Mouse (Mus musculus) neural tube, embryonic 13.5 days (tissue): Measurements from ENCODE around the gene Gm20388. TPM values are rescaled to one million over a fixed set of nuclear protein-coding genes. Genes with fewer than 3 reads are reported as not detected.

ENCODE experiments used
- ATAC-seq: fragments of 200-750 bp; cut with Nextera tagmentation; 2 replicates; pipeline ENCODE4 v1.8.0; 2017; ENCODE audit warnings: low read depth, mild to moderate bottlenecking, moderate TSS enrichment, moderate library complexity
- H3K27ac ChIP-seq: fragments of 300-500 bp; sonication (generic); replicated peaks from 2 replicates; pipeline ENCODE4 v1.5.1; 2015; ENCODE audit warnings: moderate library complexity, mild to moderate bottlenecking, inconsistent platforms
- H3K27me3 ChIP-seq: fragments of 300-500 bp; sonication (generic); 2 replicates; pipeline ENCODE4 v1.6.1; 2015; ENCODE audit warnings: mild to moderate bottlenecking, inconsistent platforms
- H3K36me3 ChIP-seq: fragments of 300-500 bp; sonication (generic); 2 replicates; pipeline ENCODE4 v1.6.1; 2015; ENCODE audit warnings: mild to moderate bottlenecking, inconsistent platforms
- H3K4me1 ChIP-seq: fragments of 300-500 bp; sonication (generic); replicated peaks from 2 replicates; pipeline ENCODE4 v1.6.1; 2015; ENCODE audit warnings: inconsistent platforms
- H3K4me2 ChIP-seq: fragments of 300-500 bp; sonication (generic); 2 replicates; pipeline ENCODE4 v1.6.1; 2015; ENCODE audit warnings: inconsistent platforms, mild to moderate bottlenecking, moderate library complexity
- H3K4me3 ChIP-seq: fragments of 300-500 bp; sonication (generic); 2 replicates; pipeline ENCODE4 v1.5.1; 2015; ENCODE audit warnings: mild to moderate bottlenecking, inconsistent platforms
- H3K9ac ChIP-seq: fragments of 300-500 bp; sonication (generic); 2 replicates; pipeline ENCODE4 v1.6.1; 2015; ENCODE audit warnings: moderate library complexity, mild to moderate bottlenecking, inconsistent platforms
- H3K9me3 ChIP-seq: fragments of 300-500 bp; sonication (generic); 2 replicates; pipeline ENCODE4 v1.6.1; 2016; ENCODE audit warnings: inconsistent platforms
- WGBS: fragments of 180-500 bp; shearing (Covaris S2); methylation state at CpG from one replicate; pipeline ENCODE4 v1.1.7; 2015; 5-methylcytosine and 5-hydroxymethylcytosine counted together
- polyA plus RNA-seq: library from polyadenylated mRNA; unstranded; fragments of >200 nt; fragmentation: Nextera tagmentation; extraction: Ambion mirVana; gene quantifications from 2 replicates; pipeline ENCODE4 v1.2.1, GENCODE M21; 2015

Gm20388 gene
- polyA plus RNA-seq, 1 experiment from 2014 or later = 0.27 TPM

DNA sequence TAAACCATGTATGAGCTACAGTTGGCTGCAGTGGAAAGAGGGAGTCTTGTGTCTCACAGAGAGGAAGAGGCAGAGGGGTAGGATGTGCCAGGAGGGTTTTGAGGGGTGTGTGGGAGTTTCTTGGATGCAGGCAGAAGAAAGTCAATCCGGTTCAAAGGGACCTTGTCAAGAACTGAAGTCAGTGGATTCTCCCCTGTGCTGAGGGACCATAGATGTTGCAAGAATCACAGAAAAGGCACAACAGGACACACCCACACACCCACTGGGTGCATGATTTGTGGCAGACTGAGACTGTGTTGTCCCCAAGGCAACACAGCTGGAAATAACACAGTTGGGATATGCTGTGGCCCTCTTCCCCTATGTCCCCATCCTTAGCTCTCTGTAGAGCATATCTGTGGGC is 526.6 kb downstream of the Gm20388 start:
- Histone ChIP-seq H3K27me3 (no peaks in the 10 kb centered on the region), H3K4me3 (no peak overlapping the region), H3K27ac (no peak overlapping the region), H3K9ac (no peak overlapping the region; the same call in 1 of the 2 replicates), H3K36me3 (no peaks in the 10 kb centered on the region), H3K4me1 (peaks cover 77% of the 10 kb centered on the region), H3K4me2 (no peak overlapping the region), H3K9me3 (no peaks in the 10 kb centered on the region)
- no peak for ATAC-seq
- 71% methylated on average over 1 of the region's 1 CpGs for WGBS

DNA sequence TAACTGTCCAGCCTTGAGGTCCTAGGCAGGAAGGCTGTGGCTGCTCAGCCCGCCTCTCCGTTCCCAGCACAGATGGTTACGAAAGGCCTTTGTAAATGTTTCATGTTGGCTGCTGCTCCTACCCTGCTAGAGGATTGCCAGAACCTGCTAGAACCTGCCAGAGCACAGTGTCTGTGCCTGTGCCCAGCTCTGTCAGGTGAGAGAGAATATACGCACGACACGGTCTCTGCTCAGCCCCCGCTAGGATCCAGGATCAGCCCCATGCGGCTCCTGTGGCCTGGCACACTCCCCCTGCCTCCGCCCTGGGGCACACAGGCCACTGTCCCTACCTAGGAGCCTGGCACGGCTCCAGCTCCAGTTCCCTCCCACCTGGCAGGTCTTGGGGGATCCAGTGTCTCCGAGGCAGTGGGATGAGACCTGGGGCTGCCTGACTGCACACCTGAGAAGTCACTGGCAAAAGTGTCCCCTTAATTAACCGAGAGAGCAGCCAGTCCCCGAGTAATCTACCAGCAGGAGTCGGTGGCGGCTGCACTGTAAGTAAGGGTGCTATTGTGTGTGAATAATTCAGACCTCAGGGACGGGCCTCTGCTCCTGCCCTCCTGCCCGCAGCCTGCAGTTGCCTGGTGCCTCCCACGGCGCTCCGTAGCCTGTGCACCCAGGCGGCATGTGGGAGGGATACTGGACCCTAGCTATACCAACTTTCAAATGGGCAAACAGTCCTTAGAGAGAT is 527.2 kb downstream of the Gm20388 start:
- no peaks in the 10 kb centered on the region for H3K36me3 ChIP-seq
- H3K4me2 ChIP-seq = no peak overlapping the region
- peak overlapping the region; percentile 31 for H3K9ac ChIP-seq
- H3K27ac ChIP-seq = peak overlapping the region; percentile 38; the same call in 1 of the 2 replicates
- peaks cover 77% of the 10 kb centered on the region for H3K4me1 ChIP-seq
- 39% methylated on average over 21 of the region's 21 CpGs for WGBS
- H3K27me3 ChIP-seq = no peaks in the 10 kb centered on the region
- peak; percentile 16; the same call in 1 of the 2 replicates for ATAC-seq
- no peak overlapping the region for H3K4me3 ChIP-seq
- no peaks in the 10 kb centered on the region for H3K9me3 ChIP-seq

DNA sequence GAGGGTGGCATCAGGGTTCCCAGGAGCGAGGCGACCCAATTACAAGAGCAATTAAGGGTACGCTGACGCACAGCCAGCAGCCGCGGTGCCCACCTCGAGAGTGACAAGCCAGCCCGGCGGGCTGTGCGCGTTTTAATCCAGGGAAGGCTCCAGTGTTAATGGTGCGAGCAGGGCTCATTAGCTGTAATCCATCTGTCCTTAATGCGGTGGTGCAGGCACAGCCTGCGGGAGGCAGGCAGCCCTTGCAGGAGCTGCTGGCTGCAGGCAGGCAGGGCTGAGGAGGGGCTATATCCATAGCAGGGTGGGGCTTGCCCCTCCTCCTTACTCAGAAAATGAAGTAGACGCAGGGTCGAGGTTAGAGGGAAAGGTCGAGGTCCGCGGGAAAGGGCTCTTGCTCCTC is 528.7 kb downstream of the Gm20388 start:
- Histone ChIP-seq H3K27ac (peak overlapping the region; percentile 88), H3K36me3 (no peaks in the 10 kb centered on the region), H3K27me3 (no peaks in the 10 kb centered on the region), H3K4me1 (peaks cover 71% of the 10 kb centered on the region), H3K4me3 (no peak overlapping the region), H3K9me3 (no peaks in the 10 kb centered on the region), H3K9ac (peak overlapping the region; percentile 54; the same call in 1 of the 2 replicates), H3K4me2 (peak overlapping the region; percentile 18; the same call in 1 of the 2 replicates)
- ATAC-seq = peak; percentile 73
- 4% methylated on average over 19 of the region's 19 CpGs for WGBS

DNA sequence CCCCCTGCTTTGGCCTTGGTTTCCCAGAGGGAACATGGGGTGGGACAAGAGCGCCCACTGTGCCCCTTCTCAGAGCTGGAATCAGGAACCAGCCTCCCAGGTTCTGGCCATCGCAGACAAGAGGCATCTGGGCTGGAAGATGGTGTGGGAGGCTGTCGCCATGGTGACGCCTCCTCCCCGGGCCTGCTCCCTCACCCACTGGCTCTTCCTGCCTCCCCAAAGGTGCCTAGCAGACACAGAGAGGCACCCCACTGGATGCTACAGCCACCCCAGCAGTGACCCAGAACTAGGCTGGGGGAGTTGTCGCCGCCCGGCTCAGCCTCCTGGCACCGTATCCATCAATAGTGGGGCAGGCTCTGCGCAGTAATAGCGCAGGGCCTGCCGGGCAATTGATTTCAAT is 530.1 kb downstream of the Gm20388 start:
- WGBS = 40% methylated on average over 12 of the region's 12 CpGs
- Histone ChIP-seq H3K27me3 (no peaks in the 10 kb centered on the region), H3K36me3 (no peaks in the 10 kb centered on the region), H3K27ac (peak overlapping the region; percentile 88), H3K9ac (peak overlapping the region; percentile 46; the same call in 1 of the 2 replicates), H3K4me3 (no peak overlapping the region), H3K4me2 (no peak overlapping the region), H3K9me3 (no peaks in the 10 kb centered on the region), H3K4me1 (peaks cover 79% of the 10 kb centered on the region)
- ATAC-seq = no peak

DNA sequence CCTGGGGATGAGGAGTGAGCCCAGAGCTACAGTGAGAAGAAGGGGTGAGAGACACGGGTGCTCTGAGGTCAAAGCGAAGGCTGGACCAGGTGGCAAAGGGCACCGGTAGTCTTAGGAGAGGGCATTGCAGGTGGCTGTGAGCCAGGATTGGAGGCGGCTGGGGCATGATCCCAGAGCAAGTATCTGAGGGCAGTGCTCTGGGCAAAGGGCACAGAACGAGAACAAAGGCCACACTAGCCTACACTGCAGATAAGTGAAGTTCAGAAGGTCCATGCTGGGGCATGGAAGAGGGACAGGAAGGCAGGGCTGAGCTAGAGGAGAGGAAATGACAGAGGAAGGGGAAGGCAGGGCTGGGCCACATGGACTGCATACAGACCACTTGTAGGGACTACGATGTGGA is 531.0 kb downstream of the Gm20388 start:
- H3K9me3 ChIP-seq = no peaks in the 10 kb centered on the region
- no peaks in the 10 kb centered on the region for H3K36me3 ChIP-seq
- no peak overlapping the region for H3K4me2 ChIP-seq
- peaks cover 75% of the 10 kb centered on the region for H3K4me1 ChIP-seq
- WGBS = 79% methylated on average over 6 of the region's 6 CpGs
- H3K27me3 ChIP-seq = no peaks in the 10 kb centered on the region
- no peak overlapping the region for H3K4me3 ChIP-seq
- no peak for ATAC-seq
- peak overlapping the region; percentile 88 for H3K27ac ChIP-seq
- peak overlapping the region; percentile 46 for H3K9ac ChIP-seq

DNA sequence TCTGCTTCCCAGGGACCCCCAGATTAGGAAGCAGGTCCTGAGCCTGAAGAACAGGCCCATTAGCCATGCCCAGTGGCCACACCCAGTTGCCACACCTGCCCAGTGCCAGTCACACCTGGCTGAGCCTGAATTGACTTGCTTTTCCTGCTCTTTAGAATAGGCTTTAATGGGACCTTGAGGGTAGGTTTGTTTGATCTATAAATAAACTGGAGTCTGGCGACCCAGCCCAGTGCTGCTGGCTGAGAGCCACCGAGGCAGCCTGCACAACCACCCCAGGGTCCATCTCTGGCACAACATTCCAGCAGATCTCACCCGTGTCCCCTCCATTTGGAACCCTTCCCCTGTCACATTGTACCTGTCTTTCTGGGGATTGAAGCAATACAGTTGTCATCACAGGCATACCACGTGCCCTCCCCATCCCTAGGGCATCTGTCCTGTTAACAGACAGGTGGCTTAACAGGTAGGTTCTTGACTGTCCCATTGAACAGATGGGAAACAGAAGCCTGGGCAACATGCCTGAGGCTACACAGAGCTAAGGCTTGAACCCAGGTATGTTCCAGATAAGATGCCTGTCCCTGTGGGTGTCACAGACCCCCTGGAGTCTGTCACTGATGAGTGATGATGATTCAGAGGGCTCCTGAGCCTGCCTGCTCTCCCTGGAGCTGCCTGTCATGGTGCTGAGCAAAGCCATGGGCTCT is 531.8 kb downstream of the Gm20388 start:
- Histone ChIP-seq H3K4me2 (no peak overlapping the region), H3K9ac (no peak overlapping the region), H3K27ac (no peak overlapping the region), H3K36me3 (no peaks in the 10 kb centered on the region), H3K27me3 (no peaks in the 10 kb centered on the region), H3K4me1 (peaks cover 70% of the 10 kb centered on the region), H3K4me3 (no peak overlapping the region), H3K9me3 (no peaks in the 10 kb centered on the region)
- ATAC-seq = no peak
- 49% methylated on average over 4 of the region's 4 CpGs for WGBS

DNA sequence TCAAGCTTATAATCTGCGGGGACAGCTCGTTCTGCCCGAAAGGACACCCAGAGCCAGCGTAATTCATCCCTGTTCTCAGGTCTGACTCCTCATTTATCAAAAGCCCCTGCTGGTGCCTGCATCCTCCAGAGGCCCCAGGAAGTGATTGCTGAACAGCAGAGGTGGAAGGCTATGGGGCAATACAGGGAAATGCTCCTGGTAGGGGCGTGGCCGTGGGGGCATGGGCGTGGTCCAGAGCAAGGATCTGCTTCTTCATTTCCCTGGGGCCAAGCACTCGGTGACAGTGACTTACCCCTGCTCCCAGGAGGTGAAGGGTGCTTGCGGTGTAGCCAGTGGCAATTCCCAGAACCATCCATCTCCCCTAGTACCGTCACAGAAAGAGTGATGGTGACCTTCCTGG is 534.6 kb downstream of the Gm20388 start:
- no peaks in the 10 kb centered on the region for H3K36me3 ChIP-seq
- H3K4me1 ChIP-seq = peaks cover 70% of the 10 kb centered on the region
- 28% methylated on average over 10 of the region's 10 CpGs for WGBS
- H3K27me3 ChIP-seq = peaks cover 3% of the 10 kb centered on the region; the same call in 1 of the 2 replicates
- H3K9ac ChIP-seq = 0 out of 2 replicates have a peak overlapping the region, but pooled peaks have one; percentile 17
- H3K9me3 ChIP-seq = no peaks in the 10 kb centered on the region
- H3K27ac ChIP-seq = no peak overlapping the region
- no peak for ATAC-seq
- H3K4me3 ChIP-seq = no peak overlapping the region
- H3K4me2 ChIP-seq = no peak overlapping the region

DNA sequence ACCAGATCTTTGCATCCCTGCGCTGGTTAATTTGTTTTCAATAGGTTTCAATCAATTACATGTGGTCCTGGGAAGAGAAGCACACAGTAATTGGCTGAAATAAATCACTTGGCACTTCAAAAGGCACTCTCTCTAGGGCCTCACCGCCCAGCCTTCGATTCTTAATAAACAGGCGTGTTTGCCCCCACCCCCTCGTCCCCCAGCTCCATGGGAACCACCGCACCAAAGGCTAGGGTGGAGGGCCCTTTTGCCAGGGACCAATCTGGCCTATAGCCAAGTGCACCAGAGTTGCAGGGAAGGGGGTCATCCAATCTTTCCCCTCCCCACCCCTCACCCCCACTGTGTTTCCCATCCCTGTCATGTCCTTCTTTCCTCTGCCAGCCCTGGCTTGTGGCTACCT is 537.5 kb downstream of the Gm20388 start:
- no peak overlapping the region for H3K4me3 ChIP-seq
- peak; percentile 41; the same call in 1 of the 2 replicates for ATAC-seq
- no peak overlapping the region for H3K9ac ChIP-seq
- no peak overlapping the region for H3K4me2 ChIP-seq
- peak overlapping the region; percentile 85 for H3K27ac ChIP-seq
- 10% methylated on average over 6 of the region's 6 CpGs for WGBS
- H3K9me3 ChIP-seq = no peaks in the 10 kb centered on the region
- H3K36me3 ChIP-seq = no peaks in the 10 kb centered on the region
- H3K4me1 ChIP-seq = peaks cover 70% of the 10 kb centered on the region
- peaks cover 3% of the 10 kb centered on the region; the same call in 1 of the 2 replicates for H3K27me3 ChIP-seq

DNA sequence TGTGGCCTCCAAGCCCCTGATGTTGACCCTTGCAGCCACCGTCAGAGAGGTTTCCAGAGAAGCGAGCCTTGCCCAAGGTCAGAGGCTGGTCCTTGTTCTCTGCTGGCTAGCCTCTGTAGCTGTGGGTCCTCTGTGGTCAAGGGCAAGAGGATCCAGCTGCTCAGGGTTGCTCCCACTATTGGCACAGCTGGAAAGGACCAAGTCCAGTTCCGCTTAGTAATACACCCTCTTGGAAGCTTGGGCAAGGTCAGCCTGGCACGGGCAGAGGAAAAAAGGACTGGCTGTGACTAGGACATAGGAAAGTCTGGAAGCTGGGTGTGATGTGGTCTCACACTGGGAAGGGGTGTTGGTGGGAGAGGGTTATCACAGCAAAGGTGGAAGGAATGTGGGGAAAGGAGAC is 538.5 kb downstream of the Gm20388 start:
- Histone ChIP-seq H3K36me3 (no peaks in the 10 kb centered on the region), H3K4me2 (peak overlapping the region; percentile 30; the same call in 1 of the 2 replicates), H3K27ac (peak overlapping the region; percentile 85), H3K9me3 (no peaks in the 10 kb centered on the region), H3K4me1 (peaks cover 78% of the 10 kb centered on the region), H3K4me3 (no peak overlapping the region), H3K27me3 (peaks cover 3% of the 10 kb centered on the region; the same call in 1 of the 2 replicates), H3K9ac (0 out of 2 replicates have a peak overlapping the region, but pooled peaks have one; percentile 49)
- ATAC-seq = no peak
- WGBS = 77% methylated on average over 4 of the region's 4 CpGs

DNA sequence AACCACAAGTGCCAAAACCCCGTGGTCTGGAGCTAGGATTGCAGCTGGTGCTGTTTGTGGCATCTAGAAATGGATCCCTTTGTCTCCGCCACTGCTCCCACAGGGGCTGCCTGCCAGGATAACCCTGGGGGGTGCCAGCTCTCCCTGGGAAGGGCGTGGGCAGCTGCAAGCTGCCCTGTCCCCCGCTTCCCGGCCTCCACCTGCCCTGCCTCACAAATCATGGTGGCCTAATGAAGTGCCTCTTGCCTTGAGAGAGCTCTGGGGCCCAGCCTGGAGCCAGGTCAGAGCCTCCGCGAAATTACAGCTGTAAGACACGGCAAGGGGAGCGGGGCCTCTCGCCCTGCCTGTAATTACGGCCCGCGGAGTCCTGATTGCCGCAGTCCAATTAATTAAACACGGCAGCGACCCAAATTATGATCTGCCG is 539.0 kb downstream of the Gm20388 start:
- 5% methylated on average over 17 of the region's 17 CpGs for WGBS
- H3K36me3 ChIP-seq = no peaks in the 10 kb centered on the region
- peak overlapping the region; percentile 49; the same call in 1 of the 2 replicates for H3K9ac ChIP-seq
- H3K4me1 ChIP-seq = peaks cover 82% of the 10 kb centered on the region
- ATAC-seq = peak; percentile 67
- H3K27me3 ChIP-seq = peaks cover 3% of the 10 kb centered on the region; the same call in 1 of the 2 replicates
- H3K4me3 ChIP-seq = no peak overlapping the region
- H3K27ac ChIP-seq = peak overlapping the region; percentile 85
- no peaks in the 10 kb centered on the region for H3K9me3 ChIP-seq
- H3K4me2 ChIP-seq = peak overlapping the region; percentile 30

DNA sequence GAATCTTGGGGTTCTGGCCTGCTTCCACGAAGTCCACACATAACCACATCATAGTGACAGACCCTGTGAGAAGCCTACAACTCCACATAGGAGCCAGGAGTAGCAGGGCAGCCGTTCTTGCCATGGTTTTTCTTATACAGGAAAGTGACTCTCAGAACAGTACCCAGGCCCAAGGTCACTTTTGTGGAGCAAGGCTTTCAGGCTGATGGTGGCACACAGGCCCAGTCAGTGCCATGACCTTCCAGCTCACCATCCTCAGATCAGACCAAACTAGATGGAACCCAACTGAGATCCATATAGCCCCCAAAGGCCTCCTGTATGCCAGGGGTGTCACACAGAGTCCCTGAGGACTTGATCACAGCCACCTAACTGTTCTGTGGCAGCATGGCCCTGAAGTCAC is 541.5 kb downstream of the Gm20388 start:
- no peak for ATAC-seq
- Histone ChIP-seq H3K9me3 (no peaks in the 10 kb centered on the region), H3K4me1 (peaks cover 91% of the 10 kb centered on the region), H3K4me3 (no peak overlapping the region), H3K36me3 (no peaks in the 10 kb centered on the region), H3K27ac (no peak overlapping the region), H3K4me2 (no peak overlapping the region), H3K9ac (no peak overlapping the region), H3K27me3 (peaks cover 3% of the 10 kb centered on the region; the same call in 1 of the 2 replicates)
- WGBS = 89% methylated on average over 2 of the region's 2 CpGs

DNA sequence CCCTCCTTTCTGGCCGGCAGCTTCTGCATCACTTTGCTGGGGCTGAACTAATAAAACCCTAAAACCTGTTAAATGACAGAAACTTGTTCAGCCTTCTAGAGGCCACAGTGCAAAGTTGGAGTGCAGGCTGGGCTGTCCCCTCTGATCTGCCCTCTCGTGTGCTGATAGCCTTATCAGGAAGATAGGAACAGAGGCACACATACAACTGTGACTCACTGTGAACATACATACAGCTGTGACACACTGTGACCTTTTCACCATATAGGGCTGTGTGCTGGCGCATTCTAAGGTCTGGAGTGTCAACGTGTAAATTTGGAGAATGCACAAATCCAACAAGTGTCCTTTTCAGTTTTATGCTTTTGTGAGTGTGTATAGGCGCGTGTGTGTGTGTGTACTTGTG is 543.8 kb downstream of the Gm20388 start:
- H3K4me1 ChIP-seq = peaks cover 90% of the 10 kb centered on the region
- H3K4me2 ChIP-seq = no peak overlapping the region
- H3K27ac ChIP-seq = peak overlapping the region; percentile 83
- WGBS = 74% methylated on average over 6 of the region's 6 CpGs
- H3K4me3 ChIP-seq = no peak overlapping the region
- no peaks in the 10 kb centered on the region for H3K9me3 ChIP-seq
- no peak for ATAC-seq
- no peaks in the 10 kb centered on the region for H3K36me3 ChIP-seq
- no peak overlapping the region for H3K9ac ChIP-seq
- no peaks in the 10 kb centered on the region for H3K27me3 ChIP-seq
